Mouse (Mus musculus) kidney, postnatal 0 days (tissue): ENCODE results near the gene Rnf220. TPM values are rescaled to one million over a fixed set of nuclear protein-coding genes. Genes with fewer than 3 reads are reported as not detected.

Source experiments
- ATAC-seq: fragments of 200-750 bp; cut with Nextera tagmentation; replicated peaks from 2 replicates; pipeline ENCODE4 v1.8.0; 2017; ENCODE audit warnings: low read depth, moderate number of reproducible peaks, moderate TSS enrichment, moderate library complexity; ENCODE audit not compliant: low FRiP score
- DNase-seq: peaks from one replicate; pipeline ENCODE4 v3.0.0-alpha.2; 2016; ENCODE audit warnings: low spot score
- H3K27ac ChIP-seq: fragments of 300-500 bp; sonication (generic); 2 replicates; pipeline ENCODE4 v1.5.1; 2014; ENCODE audit warnings: mild to moderate bottlenecking
- H3K27me3 ChIP-seq: fragments of 300-500 bp; sonication (generic); 2 replicates; pipeline ENCODE4 v1.6.1; 2014; ENCODE audit warnings: low read length, mixed read lengths; ENCODE audit not compliant: insufficient read depth
- H3K36me3 ChIP-seq: fragments of 300-500 bp; sonication (generic); 2 replicates; pipeline ENCODE4 v1.6.1; 2014; ENCODE audit warnings: low read length, mixed read lengths; ENCODE audit not compliant: insufficient read depth
- H3K4me1 ChIP-seq: fragments of 300-500 bp; sonication (generic); replicated peaks from 2 replicates; pipeline ENCODE4 v1.6.1; 2014; ENCODE audit warnings: antibody characterized with exemption, low read length, mixed read lengths; ENCODE audit not compliant: insufficient read depth
- H3K4me2 ChIP-seq: fragments of 300-500 bp; sonication (generic); 2 replicates; pipeline ENCODE4 v1.6.1; 2014; ENCODE audit warnings: mild to moderate bottlenecking, low read length, moderate library complexity, mixed read lengths
- H3K4me3 ChIP-seq: fragments of 300-500 bp; sonication (generic); replicated peaks from 2 replicates; pipeline ENCODE4 v1.5.1; 2014; ENCODE audit warnings: low read depth, low read length
- H3K9ac ChIP-seq: fragments of 300-500 bp; sonication (generic); 2 replicates; pipeline ENCODE4 v1.6.1; 2014; ENCODE audit warnings: low read depth, low read length
- H3K9me3 ChIP-seq: fragments of 300-500 bp; sonication (generic); replicated peaks from 2 replicates; pipeline ENCODE4 v1.6.1; 2016; ENCODE audit warnings: low read length, inconsistent platforms, mixed read lengths
- CTCF ChIP-seq: IDR thresholded peaks from 2 replicates; pipeline ENCODE4 v1.5.1; 2016; ENCODE audit warnings: antibody characterized with exemption, low read depth, mild to moderate bottlenecking, moderate library complexity
- WGBS: fragments of 180-500 bp; shearing (Covaris S2); extraction: QIAGEN DNeasy Blood & Tissue Kit; methylation state at CpG from one replicate; pipeline ENCODE4 v1.1.7; 2014; 5-methylcytosine and 5-hydroxymethylcytosine counted together
- polyA plus RNA-seq: library from polyadenylated mRNA; unstranded; fragments of >200 nt; fragmentation: Nextera tagmentation; extraction: Ambion mirVana; gene quantifications from 2 replicates; pipeline ENCODE4 v1.2.1, GENCODE M21; 2015

Rnf220 gene
- polyA plus RNA-seq, 1 experiment from 2014 or later, result 62.1 TPM

- H3K4me2 ChIP-seq, result no peak overlapping the region
- 0 out of 2 replicates have a peak, but pooled peaks cover 6% of the 10 kb centered on the region for H3K27me3 ChIP-seq
- no peak overlapping the region for H3K4me3 ChIP-seq
- DNase-seq (no peak), ATAC-seq (no peak)
- no peaks in the 10 kb centered on the region for H3K9me3 ChIP-seq
- TF ChIP-seq CTCF, result no peak
- no peaks in the 10 kb centered on the region for H3K36me3 ChIP-seq
- H3K27ac ChIP-seq, result no peak overlapping the region
- 45% methylated on average over 7 of the region's 7 CpGs for WGBS
- no peak overlapping the region for H3K9ac ChIP-seq
- H3K4me1 ChIP-seq, result no peaks in the 10 kb centered on the region
Measured at GRCm38 (mm10) chr4:117357917-117358316, 138.9 kb downstream of the Rnf220 start.

DNA sequence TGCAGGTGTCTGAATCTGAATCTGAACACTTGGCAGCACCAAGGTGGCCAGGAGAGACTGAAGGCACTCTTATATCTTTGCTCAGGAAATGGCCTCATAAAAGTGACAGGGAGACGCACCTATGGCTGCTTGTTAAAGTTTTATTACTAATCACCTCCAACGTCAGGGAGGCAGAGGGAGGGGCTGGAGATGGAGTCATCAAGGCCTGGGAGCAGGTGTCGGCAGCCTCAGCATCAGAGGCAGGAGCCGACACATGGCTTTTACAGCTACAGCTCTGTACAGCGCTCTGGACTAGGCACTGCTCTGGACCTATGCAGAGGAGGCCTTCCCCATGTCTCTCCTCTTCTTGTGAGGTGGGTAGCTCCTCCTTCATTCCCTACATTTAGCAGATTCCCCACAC is 139.7 kb downstream of the Rnf220 start:
- Histone ChIP-seq H3K4me2 (no peak overlapping the region), H3K4me3 (no peak overlapping the region), H3K4me1 (no peaks in the 10 kb centered on the region), H3K27ac (no peak overlapping the region), H3K27me3 (0 out of 2 replicates have a peak, but pooled peaks cover 6% of the 10 kb centered on the region), H3K9me3 (no peaks in the 10 kb centered on the region), H3K9ac (no peak overlapping the region), H3K36me3 (no peaks in the 10 kb centered on the region)
- 43% methylated on average over 5 of the region's 5 CpGs for WGBS
- TF ChIP-seq CTCF, result no peak
- ATAC-seq, result no peak
- DNase-seq, result no peak

GRCm38 (mm10) chr4:117356223-117356622 is 140.6 kb downstream of the Rnf220 start:
- Histone ChIP-seq H3K9me3 (no peaks in the 10 kb centered on the region), H3K4me3 (no peak overlapping the region), H3K27me3 (0 out of 2 replicates have a peak, but pooled peaks cover 6% of the 10 kb centered on the region), H3K4me1 (no peaks in the 10 kb centered on the region), H3K27ac (no peak overlapping the region), H3K36me3 (no peaks in the 10 kb centered on the region), H3K4me2 (no peak overlapping the region), H3K9ac (no peak overlapping the region)
- DNase-seq (peak; percentile 49), ATAC-seq (no peak)
- 63% methylated on average over 2 of the region's 2 CpGs for WGBS
- TF ChIP-seq CTCF, result no peak

- H3K27me3 ChIP-seq, result no peaks in the 10 kb centered on the region
- no peak overlapping the region for H3K4me3 ChIP-seq
- WGBS, result 82% methylated on average over 6 of the region's 6 CpGs
Measured at GRCm38 (mm10) chr4:117354651-117355050, 142.2 kb downstream of the Rnf220 start.

DNA sequence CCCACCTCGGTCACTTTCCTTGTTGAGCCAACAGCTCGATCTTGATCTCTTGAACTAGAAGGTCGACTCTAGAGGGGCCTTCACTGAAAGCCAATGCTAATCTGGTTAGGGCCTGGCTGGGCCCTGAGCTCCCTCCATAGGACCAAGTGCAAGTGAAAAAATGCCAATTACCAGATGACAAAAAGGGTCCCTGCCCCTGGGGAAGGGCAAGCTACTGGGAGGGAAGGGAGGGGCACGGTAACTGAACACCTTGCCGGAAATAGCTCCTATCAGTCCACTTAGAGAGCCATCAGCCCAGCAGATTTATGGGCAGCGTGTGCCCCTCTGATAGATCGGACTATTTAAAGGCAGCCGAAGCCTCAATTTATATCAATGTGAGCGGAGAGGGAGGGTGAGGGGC is 143.9 kb downstream of the Rnf220 start:
- ATAC-seq, result no peak
- no peak for TF ChIP-seq CTCF
- no peak overlapping the region for H3K9ac ChIP-seq
- H3K27ac ChIP-seq, result no peak overlapping the region
- no peaks in the 10 kb centered on the region for H3K4me1 ChIP-seq
- no peaks in the 10 kb centered on the region for H3K9me3 ChIP-seq
- H3K27me3 ChIP-seq, result no peaks in the 10 kb centered on the region
- no peak for DNase-seq
- no peak overlapping the region for H3K4me3 ChIP-seq
- 49% methylated on average over 9 of the region's 9 CpGs for WGBS
- H3K36me3 ChIP-seq, result no peaks in the 10 kb centered on the region
- H3K4me2 ChIP-seq, result no peak overlapping the region

More at GRCm38 (mm10) chr4:117354651-117355050, 142.2 kb downstream of the Rnf220 start:
- Histone ChIP-seq H3K27ac (no peak overlapping the region), H3K4me2 (no peak overlapping the region), H3K9ac (no peak overlapping the region), H3K36me3 (no peaks in the 10 kb centered on the region), H3K4me1 (no peaks in the 10 kb centered on the region), H3K9me3 (no peaks in the 10 kb centered on the region)
- ATAC-seq (no peak), DNase-seq (no peak)
- TF ChIP-seq CTCF, result no peak

DNA sequence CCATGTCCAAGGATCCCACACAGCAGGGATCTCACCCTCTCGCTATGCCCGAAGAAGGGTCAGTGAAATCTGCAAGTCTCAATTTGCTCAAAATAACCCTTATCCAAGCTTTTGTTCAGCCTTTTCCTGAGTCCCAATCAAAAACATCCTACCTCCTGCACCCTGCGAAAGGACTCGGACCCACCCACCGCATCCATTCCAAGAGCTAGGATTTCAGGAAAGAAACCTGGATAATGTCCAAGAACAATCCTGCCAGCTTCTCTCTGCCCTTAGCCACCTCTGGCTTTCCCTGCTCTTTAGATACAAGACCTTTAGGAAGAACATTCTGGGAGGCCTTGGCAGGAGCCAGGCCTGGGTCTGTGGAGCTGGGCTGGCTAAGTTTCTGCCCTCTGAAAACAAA is 144.8 kb downstream of the Rnf220 start:
- ATAC-seq, result no peak
- Histone ChIP-seq H3K27me3 (no peaks in the 10 kb centered on the region), H3K27ac (no peak overlapping the region), H3K9me3 (no peaks in the 10 kb centered on the region), H3K36me3 (no peaks in the 10 kb centered on the region), H3K4me3 (no peak overlapping the region), H3K4me2 (no peak overlapping the region), H3K4me1 (no peaks in the 10 kb centered on the region), H3K9ac (no peak overlapping the region)
- DNase-seq, result no peak
- 69% methylated on average over 5 of the region's 5 CpGs for WGBS
- TF ChIP-seq CTCF, result no peak

- Histone ChIP-seq H3K27me3 (no peaks in the 10 kb centered on the region), H3K9me3 (no peaks in the 10 kb centered on the region), H3K4me1 (no peaks in the 10 kb centered on the region), H3K36me3 (no peaks in the 10 kb centered on the region), H3K4me2 (no peak overlapping the region), H3K27ac (no peak overlapping the region), H3K4me3 (no peak overlapping the region), H3K9ac (no peak overlapping the region)
- TF ChIP-seq CTCF, result no peak
- DNase-seq (no peak), ATAC-seq (no peak)
- 77% methylated on average over 12 of the region's 12 CpGs for WGBS
Measured at GRCm38 (mm10) chr4:117350139-117350693, 146.6 kb downstream of the Rnf220 start.
